Mouse (Mus musculus): Measurements from ENCODE around the gene Gm8926. TPM values are rescaled to one million over a fixed set of nuclear protein-coding genes. Genes with fewer than 3 reads are reported as not detected.

The Gm8926 gene
- not detected in 4 replicates for total RNA-seq (2023)

GRCm38 (mm10) chr5:11770248-11770647 is at the start of gene Gm8926:
Gene Gm8926 (plus strand): TSS chr5:11770548.

Other genes starting within 250 kb of the Gm8926 start
- gene Gm6460, start 175.6 kb upstream of the Gm8926 start, total RNA-seq (2023): not detected in 4 replicates
- not detected in 4 replicates for gene Gm8922, start 88.6 kb upstream of the Gm8926 start, total RNA-seq (2023)
- gene Gm6465, start 75.0 kb downstream of the Gm8926 start, total RNA-seq (2023): not detected in 4 replicates
- gene 4933402N22Rik, start 147.5 kb downstream of the Gm8926 start, total RNA-seq (2023): not detected in 4 replicates